Mouse (Mus musculus): ENCODE measurements around the gene Plekhm1. TPM values are rescaled to one million over a fixed set of nuclear protein-coding genes. Genes with fewer than 3 reads are reported as not detected.
A peak's percentile ranks its signal among the peaks of the same experiment; 100 is the strongest.

Gene Plekhm1
- polyA plus RNA-seq, 1 experiment from 2014 or later, result 87.8 TPM

- no peak overlapping the region for H3K27ac ChIP-seq
- H3K36me3 ChIP-seq (ENCODE audit: inconsistent target), result peaks cover 10% of the 10 kb centered on the region; the same call in 1 of the 2 replicates
- H3K4me3 ChIP-seq (ENCODE audit: inconsistent target), result no peak overlapping the region
- WGBS (ENCODE audit: missing documents), result 100% methylated on average over 1 of the region's 1 CpGs
- H3K79me2 ChIP-seq (ENCODE audit: inconsistent target), result peaks cover 100% of the 10 kb centered on the region
Measured at GRCm38 (mm10) chr11:103405814-103406213, 6.7 kb downstream of the Plekhm1 start.

- H3K27ac ChIP-seq, result peak overlapping the region; percentile 96
- H3K4me3 ChIP-seq (ENCODE audit: inconsistent target), result no peak overlapping the region
- peaks cover 10% of the 10 kb centered on the region; the same call in 1 of the 2 replicates for H3K36me3 ChIP-seq (ENCODE audit: inconsistent target)
- peaks cover 98% of the 10 kb centered on the region for H3K79me2 ChIP-seq (ENCODE audit: inconsistent target)
Measured at GRCm38 (mm10) chr11:103404618-103405017, 7.9 kb downstream of the Plekhm1 start.

- H3K36me3 ChIP-seq (ENCODE audit: inconsistent target), result peaks cover 1% of the 10 kb centered on the region; the same call in 1 of the 2 replicates
- 51% methylated on average over 4 of the region's 4 CpGs for WGBS (ENCODE audit: missing documents)
- H3K27ac ChIP-seq, result peak overlapping the region; percentile 96
- peaks cover 98% of the 10 kb centered on the region for H3K79me2 ChIP-seq (ENCODE audit: inconsistent target)
- H3K4me3 ChIP-seq (ENCODE audit: inconsistent target), result peak overlapping the region; percentile 43
Measured at GRCm38 (mm10) chr11:103403776-103404175, 8.7 kb downstream of the Plekhm1 start.

GRCm38 (mm10) chr11:103402738-103403137, 9.7 kb downstream of the Plekhm1 start:
- 83% methylated on average over 5 of the region's 5 CpGs for WGBS (ENCODE audit: missing documents)

GRCm38 (mm10) chr11:103402198-103402597, 10.3 kb downstream of the Plekhm1 start:
- Histone ChIP-seq H3K79me2 (ENCODE audit: inconsistent target) (peaks cover 98% of the 10 kb centered on the region), H3K4me3 (ENCODE audit: inconsistent target) (peak overlapping the region; percentile 43), H3K27ac (peak overlapping the region; percentile 96), H3K36me3 (ENCODE audit: inconsistent target) (no peaks in the 10 kb centered on the region; the same call in 1 of the 2 replicates)
- WGBS (ENCODE audit: missing documents), result 81% methylated on average over 2 of the region's 2 CpGs

More at GRCm38 (mm10) chr11:103402738-103403137, 9.7 kb downstream of the Plekhm1 start:
- Histone ChIP-seq H3K79me2 (ENCODE audit: inconsistent target) (peaks cover 98% of the 10 kb centered on the region), H3K27ac (peak overlapping the region; percentile 96), H3K36me3 (ENCODE audit: inconsistent target) (no peaks in the 10 kb centered on the region), H3K4me3 (ENCODE audit: inconsistent target) (peak overlapping the region; percentile 43)

- H3K27ac ChIP-seq, result peak overlapping the region; percentile 96
- WGBS (ENCODE audit: missing documents), result 16% methylated on average over 4 of the region's 4 CpGs
- peaks cover 21% of the 10 kb centered on the region for H3K36me3 ChIP-seq (ENCODE audit: inconsistent target)
- peaks cover 98% of the 10 kb centered on the region for H3K79me2 ChIP-seq (ENCODE audit: inconsistent target)
- H3K4me3 ChIP-seq (ENCODE audit: inconsistent target), result no peak overlapping the region
Measured at GRCm38 (mm10) chr11:103399986-103400385, 12.5 kb downstream of the Plekhm1 start.

- Histone ChIP-seq H3K79me2 (ENCODE audit: inconsistent target) (peaks cover 98% of the 10 kb centered on the region), H3K27ac (peak overlapping the region; percentile 96), H3K36me3 (ENCODE audit: inconsistent target) (peaks cover 30% of the 10 kb centered on the region), H3K4me3 (ENCODE audit: inconsistent target) (no peak overlapping the region)
- WGBS (ENCODE audit: missing documents), result 71% methylated on average over 3 of the region's 3 CpGs
Measured at GRCm38 (mm10) chr11:103399050-103399449, 13.4 kb downstream of the Plekhm1 start.

- Histone ChIP-seq H3K27ac (peak overlapping the region; percentile 19), H3K4me3 (ENCODE audit: inconsistent target) (no peak overlapping the region), H3K79me2 (ENCODE audit: inconsistent target) (peaks cover 98% of the 10 kb centered on the region), H3K36me3 (ENCODE audit: inconsistent target) (peaks cover 52% of the 10 kb centered on the region)
- 81% methylated on average over 4 of the region's 4 CpGs for WGBS (ENCODE audit: missing documents)
Measured at GRCm38 (mm10) chr11:103396682-103397081, 15.8 kb downstream of the Plekhm1 start.

GRCm38 (mm10) chr11:103396236-103396635, 16.3 kb downstream of the Plekhm1 start:
- H3K4me3 ChIP-seq (ENCODE audit: inconsistent target), result no peak overlapping the region
- H3K79me2 ChIP-seq (ENCODE audit: inconsistent target), result peaks cover 98% of the 10 kb centered on the region
- WGBS (ENCODE audit: missing documents), result 95% methylated on average over 4 of the region's 4 CpGs
- H3K36me3 ChIP-seq (ENCODE audit: inconsistent target), result peaks cover 57% of the 10 kb centered on the region
- H3K27ac ChIP-seq, result no peak overlapping the region

GRCm38 (mm10) chr11:103394604-103395003, 17.9 kb downstream of the Plekhm1 start:
- WGBS (ENCODE audit: missing documents), result 89% methylated on average over 7 of the region's 7 CpGs
- Histone ChIP-seq H3K27ac (no peak overlapping the region), H3K4me3 (ENCODE audit: inconsistent target) (no peak overlapping the region), H3K36me3 (ENCODE audit: inconsistent target) (peaks cover 66% of the 10 kb centered on the region), H3K79me2 (ENCODE audit: inconsistent target) (peaks cover 100% of the 10 kb centered on the region)

- no peak overlapping the region for H3K4me3 ChIP-seq (ENCODE audit: inconsistent target)
- peaks cover 71% of the 10 kb centered on the region for H3K36me3 ChIP-seq (ENCODE audit: inconsistent target)
- H3K79me2 ChIP-seq (ENCODE audit: inconsistent target), result peaks cover 100% of the 10 kb centered on the region
- H3K27ac ChIP-seq, result no peak overlapping the region
- WGBS (ENCODE audit: missing documents), result 95% methylated on average over 7 of the region's 7 CpGs
Measured at GRCm38 (mm10) chr11:103394025-103394424, 18.5 kb downstream of the Plekhm1 start.

- peaks cover 75% of the 10 kb centered on the region for H3K36me3 ChIP-seq (ENCODE audit: inconsistent target)
- peaks cover 100% of the 10 kb centered on the region for H3K79me2 ChIP-seq (ENCODE audit: inconsistent target)
- 98% methylated on average over 7 of the region's 7 CpGs for WGBS (ENCODE audit: missing documents)
- no peak overlapping the region for H3K4me3 ChIP-seq (ENCODE audit: inconsistent target)
- no peak overlapping the region for H3K27ac ChIP-seq
Measured at GRCm38 (mm10) chr11:103387870-103388526, 24.5 kb downstream of the Plekhm1 start.

GRCm38 (mm10) chr11:103386827-103387226, 25.7 kb downstream of the Plekhm1 start:
- 88% methylated on average over 9 of the region's 9 CpGs for WGBS (ENCODE audit: missing documents)
- Histone ChIP-seq H3K79me2 (ENCODE audit: inconsistent target) (peaks cover 96% of the 10 kb centered on the region), H3K27ac (no peak overlapping the region), H3K36me3 (ENCODE audit: inconsistent target) (peaks cover 65% of the 10 kb centered on the region), H3K4me3 (ENCODE audit: inconsistent target) (no peak overlapping the region)

- peaks cover 95% of the 10 kb centered on the region for H3K79me2 ChIP-seq (ENCODE audit: inconsistent target)
- 0% methylated on average over 5 of the region's 5 CpGs for WGBS (ENCODE audit: missing documents)
- peaks cover 60% of the 10 kb centered on the region for H3K36me3 ChIP-seq (ENCODE audit: inconsistent target)
- peak overlapping the region; percentile 73 for H3K27ac ChIP-seq
- no peak overlapping the region for H3K4me3 ChIP-seq (ENCODE audit: inconsistent target)
Measured at GRCm38 (mm10) chr11:103381956-103382613, 30.4 kb downstream of the Plekhm1 start.

- Histone ChIP-seq H3K27ac (peak overlapping the region; percentile 73), H3K4me3 (ENCODE audit: inconsistent target) (no peak overlapping the region), H3K79me2 (ENCODE audit: inconsistent target) (peaks cover 95% of the 10 kb centered on the region), H3K36me3 (ENCODE audit: inconsistent target) (peaks cover 60% of the 10 kb centered on the region)
- 70% methylated on average over 7 of the region's 7 CpGs for WGBS (ENCODE audit: missing documents)
Measured at GRCm38 (mm10) chr11:103381505-103381904, 31.0 kb downstream of the Plekhm1 start.

Measured in macrophage (primary cell).